Mouse (Mus musculus): ENCODE results near the gene Plcb4. TPM values are rescaled to one million over a fixed set of nuclear protein-coding genes. Genes with fewer than 3 reads are reported as not detected.

The Plcb4 gene
- 10 to 100 TPM; 67.5 to 81.8 TPM for total RNA-seq (2021)
- long read RNA-seq, experiment 1, partial matches to known transcripts = 5 of 61 reads
- long read RNA-seq, experiment 1, other reads (novel, unspliced or antisense) = 56 of 61 reads
- long read RNA-seq, experiment 2, partial matches to known transcripts = 6 of 35 reads
- long read RNA-seq, experiment 2, other reads (novel, unspliced or antisense) = 29 of 35 reads

GRCm38 (mm10) chr2:135658486-135659390, at the start of gene Plcb4:
Gene Plcb4 (plus strand): TSS chr2:135659011.
- DNase-seq (ENCODE audit: extremely low spot score in 1 of 2, low spot score in 2 of 2) = peak; percentile 79 to 83
- peak within 1 kb of the TSS; percentile 72 for H3K4me3 ChIP-seq
- TF ChIP-seq CTCF (IDR thresholded peaks at IDR 0.05) = no peak; the same call in 1 of the 2 replicates
- intact Hi-C loops (cut with DNase I) = loop anchor here (2.0 to 5.0 kb wide), 4 partner anchors 104 to 269 kb away; no protein-coding TSS in a partner anchor
- H3K27ac ChIP-seq = peak within 1 kb of the TSS; percentile 93

- intact Hi-C loops (cut with DNase I) = no loop called here
- no peak for TF ChIP-seq CTCF (IDR thresholded peaks at IDR 0.05)
- Histone ChIP-seq H3K4me3 (no peak overlapping the region), H3K27ac (no peak overlapping the region)
- no peak for DNase-seq (ENCODE audit: extremely low spot score in 1 of 2, low spot score in 2 of 2)
Measured at GRCm38 (mm10) chr2:135614651-135615261, 44.1 kb upstream of the Plcb4 start.

GRCm38 (mm10) chr2:135616090-135616489, 42.7 kb upstream of the Plcb4 start:
- no peak for TF ChIP-seq CTCF (IDR thresholded peaks at IDR 0.05)
- intact Hi-C loops (cut with DNase I) = no loop called here
- Histone ChIP-seq H3K27ac (no peak overlapping the region), H3K4me3 (no peak overlapping the region)
- DNase-seq (ENCODE audit: extremely low spot score in 1 of 2, low spot score in 2 of 2) = no peak

GRCm38 (mm10) chr2:135618551-135618950, 40.3 kb upstream of the Plcb4 start:
- intact Hi-C loops (cut with DNase I) = no loop called here
- H3K4me3 ChIP-seq = no peak overlapping the region
- no peak overlapping the region for H3K27ac ChIP-seq
- no peak for TF ChIP-seq CTCF (IDR thresholded peaks at IDR 0.05)
- no peak for DNase-seq (ENCODE audit: extremely low spot score in 1 of 2, low spot score in 2 of 2)

GRCm38 (mm10) chr2:135619956-135620355, 38.9 kb upstream of the Plcb4 start:
- DNase-seq (ENCODE audit: extremely low spot score in 1 of 2, low spot score in 2 of 2) = no peak
- Histone ChIP-seq H3K27ac (no peak overlapping the region), H3K4me3 (no peak overlapping the region)
- intact Hi-C loops (cut with DNase I) = no loop called here
- no peak for TF ChIP-seq CTCF (IDR thresholded peaks at IDR 0.05)

- Histone ChIP-seq H3K27ac (no peak overlapping the region), H3K4me3 (no peak overlapping the region)
- no peak for TF ChIP-seq CTCF (IDR thresholded peaks at IDR 0.05)
- no peak for DNase-seq (ENCODE audit: extremely low spot score in 1 of 2, low spot score in 2 of 2)
- intact Hi-C loops (cut with DNase I) = no loop called here
Measured at GRCm38 (mm10) chr2:135627821-135628220, 31.0 kb upstream of the Plcb4 start.

GRCm38 (mm10) chr2:135637227-135637626, 21.6 kb upstream of the Plcb4 start:
- no peak for DNase-seq (ENCODE audit: extremely low spot score in 1 of 2, low spot score in 2 of 2)
- TF ChIP-seq CTCF (IDR thresholded peaks at IDR 0.05) = no peak
- Histone ChIP-seq H3K4me3 (no peak overlapping the region), H3K27ac (no peak overlapping the region)
- intact Hi-C loops (cut with DNase I) = no loop called here

GRCm38 (mm10) chr2:135641002-135641401, 17.8 kb upstream of the Plcb4 start:
- no peak overlapping the region for H3K27ac ChIP-seq

GRCm38 (mm10) chr2:135641636-135642035, 17.2 kb upstream of the Plcb4 start:
- Histone ChIP-seq H3K4me3 (no peak overlapping the region), H3K27ac (no peak overlapping the region)
- DNase-seq (ENCODE audit: extremely low spot score in 1 of 2, low spot score in 2 of 2) = no peak
- intact Hi-C loops (cut with DNase I) = no loop called here
- TF ChIP-seq CTCF (IDR thresholded peaks at IDR 0.05) = no peak

More at GRCm38 (mm10) chr2:135641002-135641401, 17.8 kb upstream of the Plcb4 start:
- no peak for TF ChIP-seq CTCF (IDR thresholded peaks at IDR 0.05)
- H3K4me3 ChIP-seq = no peak overlapping the region
- no peak for DNase-seq (ENCODE audit: extremely low spot score in 1 of 2, low spot score in 2 of 2)
- intact Hi-C loops (cut with DNase I) = no loop called here

- intact Hi-C loops (cut with DNase I) = no loop called here
- Histone ChIP-seq H3K27ac (no peak overlapping the region), H3K4me3 (no peak overlapping the region)
- TF ChIP-seq CTCF (IDR thresholded peaks at IDR 0.05) = no peak
- DNase-seq (ENCODE audit: extremely low spot score in 1 of 2, low spot score in 2 of 2) = no peak
Measured at GRCm38 (mm10) chr2:135646226-135646625, 12.6 kb upstream of the Plcb4 start.

GRCm38 (mm10) chr2:135646654-135647053, 12.2 kb upstream of the Plcb4 start:
- intact Hi-C loops (cut with DNase I) = no loop called here
- Histone ChIP-seq H3K27ac (no peak overlapping the region), H3K4me3 (no peak overlapping the region)
- no peak for TF ChIP-seq CTCF (IDR thresholded peaks at IDR 0.05)
- DNase-seq (ENCODE audit: extremely low spot score in 1 of 2, low spot score in 2 of 2) = no peak

GRCm38 (mm10) chr2:135647985-135648384, 10.8 kb upstream of the Plcb4 start:
- intact Hi-C loops (cut with DNase I) = no loop called here
- TF ChIP-seq CTCF (IDR thresholded peaks at IDR 0.05) = no peak
- Histone ChIP-seq H3K4me3 (no peak overlapping the region), H3K27ac (no peak overlapping the region)
- no peak for DNase-seq (ENCODE audit: extremely low spot score in 1 of 2, low spot score in 2 of 2)

Measured in left cerebral cortex, adult 2 months (tissue).